Mouse (Mus musculus) liver, adult 10 weeks (tissue): ENCODE measurements around the gene Vsig2. TPM values are rescaled to one million over a fixed set of nuclear protein-coding genes. Genes with fewer than 3 reads are reported as not detected.

Source experiments
- polyA plus RNA-seq: library from polyadenylated mRNA; stranded (reverse); fragments of 350-450 nt; fragmentation: Illumina TruSeq; extraction: RNeasy Lipid Tissue Mini Kit (QIAGEN cat#74804); gene quantifications from one replicate; pipeline ENCODE4 v1.2.3, GENCODE M21; 2014; ENCODE audit warnings: low read depth, low replicate concordance

Gene Vsig2
- 0.79 TPM for polyA plus RNA-seq

GRCm38 (mm10) chr9:37539170-37540025, at the start of gene Vsig2:
TSS of gene Vsig2 (plus strand) at chr9:37539255.

GRCm38 (mm10) chr9:37527396-37528224, 11.4 kb upstream of the Vsig2 start, which contains the start of gene Esam:
TSS of gene Esam (plus strand) at chr9:37528078.

GRCm38 (mm10) chr9:37552536-37553293, 13.7 kb downstream of the Vsig2 start, which contains the start of gene Nrgn:
TSS of gene Nrgn (minus strand) at chr9:37552904.

GRCm38 (mm10) chr9:37554838-37555748, 16.0 kb downstream of the Vsig2 start, which contains the start of gene Siae:
TSS of gene Siae (plus strand) at chr9:37555698.

Other genes starting within 250 kb of the Vsig2 start
- gene Ccdc15, start 190.8 kb upstream of the Vsig2 start, polyA plus RNA-seq = 1.3 TPM
- gene Hepacam, start 171.9 kb upstream of the Vsig2 start, polyA plus RNA-seq = not detected
- 0.90 TPM for gene Robo4, start 137.4 kb upstream of the Vsig2 start, polyA plus RNA-seq
- gene Robo3, start 106.0 kb upstream of the Vsig2 start, polyA plus RNA-seq = not detected
- 17.9 TPM for gene Msantd2, start 49.9 kb upstream of the Vsig2 start, polyA plus RNA-seq
- gene Esam, start 11.2 kb upstream of the Vsig2 start, polyA plus RNA-seq = 3.6 TPM
- gene Nrgn, start 13.6 kb downstream of the Vsig2 start, polyA plus RNA-seq = not detected
- 36.3 TPM for gene Siae, start 16.4 kb downstream of the Vsig2 start, polyA plus RNA-seq
- 1.6 TPM for gene Spa17, start 74.5 kb downstream of the Vsig2 start, polyA plus RNA-seq
- gene Tbrg1, start 118.1 kb downstream of the Vsig2 start, polyA plus RNA-seq = 15.2 TPM
- gene Panx3, start 130.0 kb downstream of the Vsig2 start, polyA plus RNA-seq = not detected
- not detected for gene Olfr160, start 177.0 kb downstream of the Vsig2 start, polyA plus RNA-seq
- not detected for gene Olfr874, start 205.9 kb downstream of the Vsig2 start, polyA plus RNA-seq
- gene Olfr875, start 232.6 kb downstream of the Vsig2 start, polyA plus RNA-seq = not detected